Mouse (Mus musculus): ENCODE measurements around the gene Vil1.

Vil1 gene

DNA sequence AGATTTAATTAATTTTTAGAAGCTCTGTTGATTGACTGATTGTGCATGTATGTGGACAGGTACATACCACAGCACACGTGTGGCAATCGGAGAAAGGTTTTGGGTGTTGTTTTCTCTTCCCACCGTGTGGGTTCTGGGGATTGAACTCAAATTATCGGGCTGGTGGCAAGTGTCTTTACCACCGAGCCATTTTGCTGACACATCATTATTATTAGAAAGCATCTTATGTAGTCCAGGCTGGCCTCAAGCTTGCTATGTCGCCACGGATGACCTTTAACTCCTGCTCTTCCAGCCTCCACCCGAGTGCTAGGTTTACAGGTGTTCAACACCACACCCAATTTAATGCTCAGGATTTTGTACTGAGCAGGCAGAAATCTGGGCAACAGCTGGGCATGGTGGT, 3.5 kb downstream of the Vil1 start:
- DNase-seq (ENCODE audit: low spot score in 2 of 2): no peak

DNA sequence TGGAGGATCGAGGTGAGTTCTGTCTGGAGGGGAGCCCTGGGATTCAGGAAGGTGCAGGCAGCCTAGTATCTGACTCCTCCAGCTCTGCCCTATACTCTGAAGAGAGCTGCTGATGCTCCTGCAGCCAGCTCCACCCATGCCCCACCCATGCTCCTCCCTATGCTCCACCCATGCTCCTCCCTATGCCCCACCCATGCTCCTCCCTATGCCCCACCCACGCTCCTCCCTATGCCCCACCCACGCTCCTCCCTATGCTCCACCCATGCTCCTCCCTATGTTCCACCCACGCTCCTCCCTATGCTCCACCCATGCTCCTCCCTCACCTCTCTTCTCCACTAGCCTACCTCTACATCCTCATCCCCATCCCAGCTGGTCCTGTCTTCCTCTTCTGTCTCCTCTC, 6.0 kb downstream of the Vil1 start:
- no peak for DNase-seq (ENCODE audit: low spot score in 2 of 2)

DNA sequence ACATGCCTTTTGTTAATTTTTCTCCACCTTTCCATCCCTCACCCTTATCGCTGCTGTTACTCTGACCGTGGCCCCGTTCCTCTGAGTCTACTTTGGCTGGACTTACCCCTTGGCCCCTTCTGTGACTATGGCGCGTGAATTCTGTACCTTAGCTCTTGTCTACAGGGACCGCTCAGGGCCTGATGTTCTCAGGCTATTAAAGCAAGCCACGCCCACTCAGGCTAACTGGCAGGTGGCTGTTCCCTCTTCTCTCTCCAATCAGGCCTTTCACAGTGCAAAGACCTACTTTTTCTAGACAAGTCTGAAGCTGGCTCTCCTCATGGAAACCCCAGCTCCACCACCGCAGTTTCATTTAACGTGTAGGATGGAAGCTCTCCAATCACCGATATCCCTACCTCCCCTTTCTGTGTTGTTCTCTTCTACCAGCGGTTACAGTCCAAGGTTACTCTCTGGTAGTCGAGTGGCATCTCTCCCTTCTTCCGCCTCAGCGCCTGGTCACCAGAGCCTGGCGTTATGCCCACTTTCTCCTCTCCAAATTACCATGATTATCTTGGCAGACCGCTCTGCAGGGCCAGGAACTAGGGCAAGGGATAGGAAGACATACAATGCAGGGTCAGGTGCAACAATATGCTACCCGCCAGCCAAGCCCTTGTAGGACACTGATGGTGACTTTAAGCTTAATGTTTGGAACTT, 9.7 kb downstream of the Vil1 start:
- no peak for DNase-seq (ENCODE audit: low spot score in 2 of 2)

DNA sequence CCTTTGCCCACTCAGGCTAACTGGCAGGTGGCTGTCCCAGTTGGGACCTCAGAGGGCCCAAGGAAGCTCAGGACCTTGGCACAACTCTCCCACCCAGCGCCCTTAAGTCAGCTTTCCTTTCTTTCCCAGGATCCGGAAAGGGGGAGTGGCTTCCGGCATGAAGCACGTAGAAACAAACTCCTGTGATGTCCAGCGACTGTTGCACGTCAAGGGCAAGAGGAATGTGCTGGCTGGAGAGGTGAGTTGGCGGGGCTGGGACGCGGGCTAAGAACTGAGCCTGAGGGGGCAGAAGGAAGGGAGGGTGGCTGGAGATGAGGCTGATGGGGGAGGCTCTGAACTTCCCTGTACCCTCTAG, 10.2 kb downstream of the Vil1 start:
- no peak for DNase-seq (ENCODE audit: low spot score in 2 of 2)

DNA sequence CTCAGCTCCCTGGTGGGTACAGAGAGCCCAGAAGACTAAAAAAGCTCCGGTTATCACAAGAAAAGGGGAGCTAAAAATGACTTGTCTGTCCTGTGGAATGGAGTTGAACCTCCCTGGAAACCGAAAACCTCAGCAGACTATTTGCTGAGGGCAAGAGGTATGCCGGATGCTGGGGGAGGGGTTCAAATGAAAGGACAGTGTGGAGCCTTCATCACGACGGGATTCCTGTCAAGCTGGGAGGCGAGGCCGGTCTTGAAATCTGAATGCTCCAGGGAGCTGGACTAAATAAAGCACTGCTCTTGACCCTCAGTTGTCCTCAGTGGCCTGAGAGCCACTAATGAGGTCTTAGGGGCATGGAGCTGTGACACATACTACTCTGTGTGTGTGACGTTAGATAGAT, 14.0 kb downstream of the Vil1 start:
- no peak for DNase-seq (ENCODE audit: low spot score in 2 of 2)

DNA sequence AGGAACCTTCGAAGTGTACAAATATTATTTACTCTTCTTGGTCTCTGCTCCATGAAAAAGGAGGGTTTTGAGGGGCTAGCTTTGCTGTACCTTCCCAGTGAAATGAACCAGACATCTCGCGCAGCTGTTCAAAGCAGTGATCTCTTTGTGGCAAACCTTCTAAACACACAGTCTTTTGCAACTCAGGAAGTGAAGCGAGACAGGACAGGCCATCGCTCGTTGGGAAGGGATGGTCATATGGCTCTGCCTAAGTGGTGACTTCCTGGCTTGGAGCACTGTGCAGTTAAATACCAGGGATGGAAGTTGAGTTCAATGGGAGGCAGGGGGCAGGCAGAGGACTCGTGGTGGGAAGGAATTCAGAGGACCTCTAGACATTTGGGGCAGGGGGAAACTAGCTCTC, 16.7 kb downstream of the Vil1 start:
- no peak for DNase-seq (ENCODE audit: low spot score in 2 of 2)

DNA sequence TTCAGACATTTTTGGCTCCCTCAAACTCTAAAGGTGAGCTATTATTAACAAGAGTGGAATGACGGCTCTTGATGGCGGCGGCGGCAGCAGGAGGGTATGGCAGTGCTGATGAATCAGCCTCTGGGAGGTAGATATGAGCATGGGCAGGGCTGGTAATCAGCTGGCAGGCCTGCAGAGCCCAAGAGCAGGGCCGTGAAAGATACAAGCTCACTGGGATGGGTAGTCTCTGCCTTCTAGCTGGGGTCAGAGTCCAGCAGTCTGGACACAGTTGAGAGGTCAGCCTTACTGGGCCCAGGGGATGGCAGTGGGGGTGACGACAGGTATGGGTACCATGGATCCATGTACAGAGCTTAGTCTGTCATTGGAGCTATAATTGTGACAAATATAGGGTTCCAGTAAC, 24.0 kb downstream of the Vil1 start:
- DNase-seq (ENCODE audit: low spot score in 2 of 2): no peak

DNA sequence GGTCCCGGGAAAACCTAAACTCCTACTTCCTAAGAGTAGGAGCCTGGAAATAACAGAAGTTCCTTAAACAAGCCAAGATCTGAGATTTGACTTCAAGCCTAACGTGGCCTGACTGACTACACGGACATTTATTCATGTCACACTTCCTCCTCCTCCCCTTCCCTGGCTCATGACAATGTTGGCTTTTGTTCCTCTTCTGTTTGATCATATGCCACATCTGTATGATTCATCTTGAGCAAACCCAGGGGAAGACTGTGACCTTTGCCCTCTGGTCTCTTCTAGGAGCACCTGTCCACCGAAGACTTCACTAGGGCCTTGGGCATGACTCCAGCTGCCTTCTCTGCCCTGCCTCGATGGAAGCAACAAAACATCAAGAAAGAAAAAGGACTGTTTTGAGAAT, 25.4 kb downstream of the Vil1 start:
- DNase-seq (ENCODE audit: low spot score in 2 of 2): no peak

DNA sequence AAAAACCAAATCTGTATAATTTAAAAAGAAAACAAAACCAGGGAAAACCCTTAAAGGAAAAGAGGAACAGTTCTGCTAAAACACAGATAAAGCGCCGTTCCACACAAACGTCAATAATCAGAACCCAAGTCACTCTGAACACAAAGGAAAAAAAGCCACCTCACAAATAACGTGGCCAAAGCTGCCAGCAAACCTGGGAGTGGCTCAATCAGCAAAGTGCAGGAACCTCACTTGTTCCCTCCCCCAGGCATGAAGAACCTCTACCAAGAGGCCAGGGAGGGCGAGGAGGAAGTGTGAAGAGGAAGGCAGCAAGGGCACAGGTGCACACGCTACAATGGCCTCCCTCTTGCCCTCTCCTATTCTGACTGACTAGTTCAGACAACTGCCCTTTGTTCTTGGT, 26.4 kb downstream of the Vil1 start:
- peak; percentile 22 to 24 for DNase-seq (ENCODE audit: low spot score in 2 of 2)

DNA sequence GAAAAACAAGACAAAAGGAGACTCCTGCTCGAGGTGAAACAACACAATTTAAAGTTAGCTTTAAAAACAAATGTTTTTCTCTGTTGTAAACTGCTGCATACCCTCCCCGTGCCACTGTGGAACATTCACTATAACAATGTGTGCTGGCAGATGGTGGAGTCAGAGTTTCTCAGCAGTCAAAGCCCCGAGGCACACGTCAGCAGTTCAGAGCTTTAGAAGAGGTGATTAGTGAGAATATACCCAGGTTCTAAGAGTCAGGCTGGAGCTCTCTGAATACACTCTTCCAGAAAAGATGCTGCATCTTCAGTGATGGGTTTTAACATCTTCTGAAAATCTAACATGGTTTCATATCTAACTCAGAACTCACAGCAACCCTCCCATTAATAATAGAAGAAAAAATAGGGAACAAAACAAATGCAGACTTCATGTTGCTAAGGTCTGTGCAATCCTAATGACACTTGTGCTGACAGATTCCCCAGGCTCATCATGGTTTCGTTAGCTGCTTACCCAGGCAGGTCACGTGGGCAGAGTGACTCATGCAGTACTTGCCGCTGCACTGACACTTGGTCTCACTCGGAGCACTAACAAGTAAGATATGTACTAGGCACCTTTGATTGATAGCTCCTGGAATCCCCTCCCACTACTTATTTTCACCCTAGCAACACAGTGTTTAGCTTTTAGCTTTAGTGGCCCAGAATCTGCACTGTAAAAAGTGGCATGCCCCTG, 28.7 kb downstream of the Vil1 start:
- DNase-seq (ENCODE audit: low spot score in 2 of 2): no peak

DNA sequence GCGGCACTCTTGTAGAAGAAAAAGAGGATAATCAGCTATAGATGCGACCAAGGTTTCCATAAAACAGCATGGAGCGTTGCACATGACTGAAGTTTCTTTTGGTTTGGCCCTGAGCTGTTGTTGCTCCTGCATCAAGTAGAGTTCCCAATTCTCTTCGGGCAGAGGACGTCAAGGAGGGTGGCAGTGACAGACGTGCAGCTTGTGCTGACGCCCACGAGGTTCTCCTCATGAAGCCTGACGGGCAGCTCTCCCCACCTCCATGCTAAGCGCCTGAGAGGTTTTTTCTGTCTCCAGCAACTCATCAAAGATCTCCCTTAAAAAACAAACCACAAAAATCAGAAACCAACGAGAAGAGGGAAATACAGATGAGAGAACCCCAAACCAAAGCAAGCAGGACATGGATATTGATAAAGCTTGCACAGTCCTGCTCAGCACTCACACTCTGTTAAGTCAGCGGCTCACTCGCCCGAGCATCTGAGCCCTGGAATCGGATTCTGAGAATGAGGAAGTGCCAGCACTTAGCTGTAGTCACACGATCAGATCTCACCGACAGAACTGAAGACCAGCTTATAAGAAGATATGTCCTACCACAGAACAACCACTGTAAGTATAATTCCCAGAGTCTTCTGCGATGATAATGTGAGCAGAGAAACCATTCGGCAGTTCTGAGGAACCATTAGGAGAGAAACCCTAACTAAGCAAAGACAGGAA, 30.1 kb downstream of the Vil1 start:
- DNase-seq (ENCODE audit: low spot score in 2 of 2): no peak

DNA sequence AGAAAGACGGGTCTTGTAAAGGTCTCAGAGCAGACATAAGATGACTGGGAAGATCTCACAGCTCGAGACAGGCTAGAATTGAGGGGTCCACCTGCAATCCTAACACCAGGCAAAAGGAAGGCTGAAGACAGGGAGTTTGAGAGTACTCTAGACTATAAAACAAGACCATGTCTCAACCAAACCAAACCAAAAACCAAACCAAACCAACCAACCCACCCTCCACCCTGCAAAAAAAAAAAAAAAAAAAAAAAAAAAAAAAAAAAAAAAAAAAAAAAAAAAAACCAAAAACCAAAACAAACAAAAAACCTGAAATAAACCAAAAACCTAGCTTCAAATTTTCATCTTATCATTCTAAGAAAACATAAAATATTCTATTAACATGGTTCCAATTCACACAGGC, 35.4 kb downstream of the Vil1 start:
- DNase-seq (ENCODE audit: low spot score in 2 of 2): no peak

DNA sequence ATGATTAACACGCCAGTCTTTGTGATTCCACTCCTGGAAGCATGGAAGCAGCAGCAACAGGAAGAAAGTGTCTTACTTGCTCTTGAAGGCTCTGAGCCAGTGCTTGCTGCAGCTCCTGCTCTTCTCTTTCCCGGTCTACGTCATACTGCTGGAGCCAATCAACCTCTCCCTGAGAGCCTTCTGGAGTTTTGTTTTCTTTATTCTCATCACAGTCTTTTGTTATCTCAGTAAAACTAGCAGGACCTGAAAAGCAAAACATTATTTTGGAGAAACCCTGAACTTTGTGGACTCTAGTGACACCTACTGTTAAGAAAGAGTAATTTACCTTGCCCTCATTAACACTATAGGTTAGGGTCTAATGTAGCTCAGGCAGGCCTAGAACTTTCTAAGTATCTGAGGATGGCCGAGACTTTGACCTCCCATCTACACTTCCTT, 43.5 kb downstream of the Vil1 start:
- DNase-seq (ENCODE audit: low spot score in 2 of 2): peak in 1 of 2 experiments; percentile 12

DNA sequence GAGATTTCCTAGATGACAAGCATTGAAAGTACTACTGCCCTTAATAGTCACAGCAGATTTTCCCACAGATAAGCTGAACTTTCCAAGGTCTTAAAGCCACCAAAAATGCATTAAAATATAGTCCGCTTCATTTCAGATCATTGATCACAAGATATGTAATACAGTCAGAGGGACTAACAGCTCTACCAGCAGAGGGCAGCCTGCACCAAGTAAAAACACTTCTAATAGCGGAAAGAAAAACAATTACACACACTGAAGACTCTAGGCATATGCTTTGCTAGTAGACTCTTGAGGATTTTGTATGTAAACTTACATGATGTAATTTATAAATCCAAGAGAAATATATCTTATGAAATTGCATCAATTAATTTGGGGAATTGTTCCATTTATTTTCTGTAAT, 51.1 kb downstream of the Vil1 start:
- DNase-seq (ENCODE audit: low spot score in 2 of 2): peak in 1 of 2 experiments; percentile 38
